Mouse (Mus musculus) kidney, adult 2 months (tissue): ENCODE measurements around the gene Padi1.

Experiments
- CTCF ChIP-seq: fragments of 200-500 bp; conservative IDR thresholded peaks from 2 replicates; pipeline ENCODE4 v1.5.1; 2011; ENCODE audit warnings: low read depth, mild to moderate bottlenecking, control low read depth, low read length, moderate library complexity, mixed read lengths; ENCODE audit not compliant: insufficient read depth, insufficient read length
- POLR2A ChIP-seq: fragments of 200-500 bp; IDR thresholded peaks from one replicate; pipeline ENCODE4 v1.6.1; 2011; ENCODE audit warnings: low read depth, low read length, control low read depth

GRCm38 (mm10) chr4:140804601-140805000, 41.0 kb downstream of the Padi1 start:
- TF ChIP-seq CTCF: no peak
- TF ChIP-seq POLR2A: no peak
